ENCODE assay signal across 21 mouse cellular contexts in genomic region chr5:20622837-20623573, GRCm38 (mm10).
DNase-seq lines count a peak whose midpoint lies in the region; ATAC-seq lines count a peak whose summit lies in the region.
"Had no signal": no experiment of that assay in that cellular context is flagged by ENCODE, and none has a peak within 500 bp of the region (broad histone marks: within the 10 kb centered on the region; RNA-seq: fewer than 3 reads in every experiment).

No protein-coding gene starts in this region.

- H3K4me3 ChIP-seq in hindbrain, embryonic 12.5 days: no peak overlapping the region
- H3K4me3 ChIP-seq in hindbrain, embryonic 10.5 days: no peak overlapping the region
- no peak overlapping the region for H3K4me3 ChIP-seq in forebrain, embryonic 13.5 days
- H3K4me3 ChIP-seq in hindbrain, embryonic 16.5 days (ENCODE audit: low read length): no peak overlapping the region
- H3K4me3 ChIP-seq in midbrain, embryonic 16.5 days (ENCODE audit: low read depth, low read length): no peak overlapping the region
- H3K4me3 ChIP-seq: embryonic facial prominence, embryonic 15.5 days; liver, embryonic 12.5 days had no signal

- H3K9me3 ChIP-seq in hindbrain, embryonic 12.5 days (replicated peaks): no peaks in the 10 kb centered on the region
- no peaks in the 10 kb centered on the region for H3K9me3 ChIP-seq in hindbrain, embryonic 10.5 days
- H3K9me3 ChIP-seq in forebrain, embryonic 13.5 days (replicated peaks): no peaks in the 10 kb centered on the region
- no peaks in the 10 kb centered on the region for H3K9me3 ChIP-seq in hindbrain, embryonic 16.5 days (ENCODE audit: control insufficient read depth, low read length)
- no peaks in the 10 kb centered on the region for H3K9me3 ChIP-seq in midbrain, embryonic 16.5 days (replicated peaks; ENCODE audit: control insufficient read depth, low read length, poor library complexity, severe bottlenecking)
- H3K9me3 ChIP-seq: embryonic facial prominence, embryonic 15.5 days; liver, embryonic 12.5 days had no signal

- no peaks in the 10 kb centered on the region for H3K36me3 ChIP-seq in hindbrain, embryonic 12.5 days
- H3K36me3 ChIP-seq in hindbrain, embryonic 10.5 days: no peaks in the 10 kb centered on the region
- H3K36me3 ChIP-seq in forebrain, embryonic 13.5 days (ENCODE audit: poor library complexity, severe bottlenecking): no peaks in the 10 kb centered on the region
- no peaks in the 10 kb centered on the region for H3K36me3 ChIP-seq in hindbrain, embryonic 16.5 days (ENCODE audit: control insufficient read depth, insufficient read depth, low read length)
- no peaks in the 10 kb centered on the region for H3K36me3 ChIP-seq in midbrain, embryonic 16.5 days (ENCODE audit: control insufficient read depth, insufficient read depth, low read length)
- H3K36me3 ChIP-seq: embryonic facial prominence, embryonic 15.5 days; liver, embryonic 12.5 days had no signal

- H3K4me2 ChIP-seq in hindbrain, embryonic 12.5 days (replicated peaks): no peak overlapping the region
- no peak overlapping the region for H3K4me2 ChIP-seq in forebrain, embryonic 13.5 days
- no peak overlapping the region for H3K4me2 ChIP-seq in hindbrain, embryonic 16.5 days (ENCODE audit: low read length)
- H3K4me2 ChIP-seq in midbrain, embryonic 16.5 days (ENCODE audit: low read length): no peak overlapping the region
- H3K4me2 ChIP-seq: embryonic facial prominence, embryonic 15.5 days; heart, embryonic 11.5 days; liver, embryonic 12.5 days; lung, embryonic 14.5 days had no signal

- no peaks in the 10 kb centered on the region for H3K27me3 ChIP-seq in hindbrain, embryonic 12.5 days
- H3K27me3 ChIP-seq in hindbrain, embryonic 10.5 days (ENCODE audit: insufficient read depth, poor library complexity, severe bottlenecking): no peaks in the 10 kb centered on the region
- no peaks in the 10 kb centered on the region for H3K27me3 ChIP-seq in forebrain, embryonic 13.5 days
- H3K27me3 ChIP-seq in hindbrain, embryonic 16.5 days (replicated peaks; ENCODE audit: control insufficient read depth, insufficient read depth, low read length): no peaks in the 10 kb centered on the region
- H3K27me3 ChIP-seq in midbrain, embryonic 16.5 days (ENCODE audit: control insufficient read depth, insufficient read depth, low read depth, low read length): no peaks in the 10 kb centered on the region
- H3K27me3 ChIP-seq: embryonic facial prominence, embryonic 15.5 days; liver, embryonic 12.5 days; Patski had no signal

- intact Hi-C loops in heart, postnatal 36 days (cut with DNase I): no loop called here

- no peak overlapping the region for H3K9ac ChIP-seq in hindbrain, embryonic 12.5 days
- H3K9ac ChIP-seq in forebrain, embryonic 13.5 days: no peak overlapping the region
- H3K9ac ChIP-seq in hindbrain, embryonic 16.5 days (ENCODE audit: low read depth, low read length): no peak overlapping the region
- no peak overlapping the region for H3K9ac ChIP-seq in midbrain, embryonic 16.5 days (ENCODE audit: low read depth, low read length)
- H3K9ac ChIP-seq: embryonic facial prominence, embryonic 15.5 days; liver, embryonic 12.5 days; lung, embryonic 14.5 days had no signal

- H3K27ac ChIP-seq in hindbrain, embryonic 12.5 days: no peak overlapping the region
- no peak overlapping the region for H3K27ac ChIP-seq in hindbrain, embryonic 10.5 days
- H3K27ac ChIP-seq in forebrain, embryonic 13.5 days: no peak overlapping the region
- H3K27ac ChIP-seq in hindbrain, embryonic 16.5 days (ENCODE audit: low read depth, low read length): no peak overlapping the region
- no peak overlapping the region for H3K27ac ChIP-seq in midbrain, embryonic 16.5 days (ENCODE audit: low read length)
- H3K27ac ChIP-seq: embryonic facial prominence, embryonic 15.5 days; kidney, postnatal 0 days; liver, embryonic 12.5 days had no signal

- no peak for DNase-seq in hindbrain, embryonic 10.5 days (ENCODE audit: low spot score)
- DNase-seq in lung, postnatal 25 days (ENCODE audit: low spot score): no peak
- no peak for DNase-seq in heart, postnatal 36 days
- DNase-seq: adrenal gland, postnatal 25 days; B cell, adult 2 months; cerebellum, adult 8-10 months; gastrocnemius, postnatal 25 days; heart, postnatal 14 days; lung, embryonic 14.5 days; thymus, postnatal 4 days had no signal

- ATAC-seq in hindbrain, embryonic 12.5 days (ENCODE audit: low FRiP score): peak; percentile 26; the same call in 1 of the 2 replicates
- ATAC-seq in forebrain, embryonic 13.5 days: peak; percentile 86
- 0 out of 2 replicates have a peak, but pooled peaks have one; percentile 58 for ATAC-seq in hindbrain, embryonic 16.5 days
- ATAC-seq in midbrain, embryonic 16.5 days: peak; percentile 92
- ATAC-seq: activated CD4-positive, CD25-positive, alpha-beta regulatory T cell, adult 4 months; intestine, postnatal 0 days; liver, embryonic 12.5 days; Patski had no signal

- 62% methylated on average over 10 of the region's 10 CpGs for WGBS in hindbrain, embryonic 12.5 days
- WGBS in hindbrain, embryonic 10.5 days: 60% methylated on average over 10 of the region's 10 CpGs
- 32% methylated on average over 10 of the region's 10 CpGs for whole genome bisulfite sequencing in forebrain, embryonic 13.5 days
- 42% methylated on average over 10 of the region's 10 CpGs for WGBS in hindbrain, embryonic 16.5 days
- 29% methylated on average over 10 of the region's 10 CpGs for WGBS in midbrain, embryonic 16.5 days

- 0 out of 2 replicates have a peak, but pooled peaks cover 4% of the 10 kb centered on the region for H3K4me1 ChIP-seq in hindbrain, embryonic 12.5 days
- H3K4me1 ChIP-seq in hindbrain, embryonic 10.5 days (replicated peaks): peaks cover 7% of the 10 kb centered on the region; the same call in 1 of the 2 replicates
- H3K4me1 ChIP-seq in forebrain, embryonic 13.5 days: peaks cover 6% of the 10 kb centered on the region; the same call in 1 of the 2 replicates
- H3K4me1 ChIP-seq in hindbrain, embryonic 16.5 days (ENCODE audit: control insufficient read depth, insufficient read depth, low read depth, low read length): peaks cover 2% of the 10 kb centered on the region; the same call in 1 of the 2 replicates
- H3K4me1 ChIP-seq in midbrain, embryonic 16.5 days (ENCODE audit: control insufficient read depth, insufficient read depth, low read length): peaks cover 6% of the 10 kb centered on the region
- H3K4me1 ChIP-seq: liver, embryonic 12.5 days had no signal

Comparison
In these comparisons a context has a peak if more than half of its experiments do, and no peak if none do; other contexts are left out.
1. ATAC-seq: peak in every context shown above with its lines; median percentile 92 in midbrain, embryonic 16.5 days; 86 in forebrain, embryonic 13.5 days; 58 in hindbrain, embryonic 16.5 days; 26 in hindbrain, embryonic 12.5 days.